Mouse (Mus musculus): ENCODE measurements around the gene Anxa4. TPM values are rescaled to one million over a fixed set of nuclear protein-coding genes. Genes with fewer than 3 reads are reported as not detected.

Anxa4 gene
- polyA plus RNA-seq, 1 experiment from 2014 or later: 43.0 TPM

DNA sequence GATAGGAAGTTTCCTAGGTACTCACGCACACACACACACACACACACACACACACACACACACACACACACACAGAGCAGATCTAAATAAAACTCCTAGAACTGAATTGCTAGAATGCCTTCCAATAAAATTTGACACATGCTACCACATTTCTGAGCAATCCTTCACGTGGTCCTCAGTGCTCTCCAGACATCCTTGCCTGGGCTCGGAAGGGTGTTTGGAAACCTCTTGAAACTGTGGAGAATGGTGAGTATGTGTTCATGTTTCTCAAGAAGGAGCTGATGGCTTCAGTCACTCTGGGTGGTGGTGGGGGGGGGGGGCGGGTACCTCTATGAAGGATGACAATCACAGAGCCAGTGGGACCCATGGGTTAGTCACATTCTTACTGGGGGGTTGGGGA, 5.1 kb downstream of the Anxa4 start:
- DNase-seq (ENCODE audit: low spot score): no peak
- Histone ChIP-seq H3K4me1 (replicated peaks; ENCODE audit: control insufficient read depth, insufficient read depth, low read length) (peaks cover 4% of the 10 kb centered on the region; the same call in 1 of the 2 replicates), H3K36me3 (ENCODE audit: control insufficient read depth, insufficient read depth, low read length) (no peaks in the 10 kb centered on the region), H3K27ac (ENCODE audit: low read depth, low read length) (no peak overlapping the region), H3K4me3 (ENCODE audit: low read depth, low read length) (no peak overlapping the region), H3K4me2 (no peak overlapping the region), H3K27me3 (replicated peaks; ENCODE audit: control insufficient read depth, insufficient read depth, low read length) (peaks cover 8% of the 10 kb centered on the region), H3K9ac (ENCODE audit: low read depth, low read length) (no peak overlapping the region), H3K9me3 (ENCODE audit: control insufficient read depth, low read length) (no peaks in the 10 kb centered on the region)
- no peak for ATAC-seq (replicated peaks; ENCODE audit: low FRiP score)
- 75% methylated on average over 4 of the region's 4 CpGs for WGBS

DNA sequence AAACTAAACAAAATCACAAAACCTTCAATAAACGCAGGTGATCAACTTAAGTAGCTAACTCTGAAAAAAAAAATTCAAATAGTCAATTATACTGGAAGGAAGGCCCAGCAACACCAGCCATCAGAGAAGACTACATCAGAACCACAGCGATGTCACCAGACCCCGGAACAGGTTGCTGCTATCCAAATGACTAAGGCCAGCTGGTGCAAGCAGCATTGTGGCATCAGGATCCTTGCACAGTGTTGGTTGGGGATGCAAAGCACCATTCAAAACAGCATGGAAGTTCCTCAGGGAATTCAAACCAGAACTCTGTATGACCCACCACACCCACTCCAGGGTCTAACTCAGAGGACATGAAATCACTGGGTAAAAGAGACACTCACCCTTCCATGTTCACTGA, 6.8 kb downstream of the Anxa4 start:
- Histone ChIP-seq H3K9me3 (ENCODE audit: control insufficient read depth, low read length) (no peaks in the 10 kb centered on the region), H3K4me3 (ENCODE audit: low read depth, low read length) (no peak overlapping the region), H3K4me2 (no peak overlapping the region), H3K27ac (ENCODE audit: low read depth, low read length) (no peak overlapping the region), H3K27me3 (replicated peaks; ENCODE audit: control insufficient read depth, insufficient read depth, low read length) (0 out of 2 replicates have a peak, but pooled peaks cover 3% of the 10 kb centered on the region), H3K9ac (ENCODE audit: low read depth, low read length) (no peak overlapping the region), H3K4me1 (replicated peaks; ENCODE audit: control insufficient read depth, insufficient read depth, low read length) (no peaks in the 10 kb centered on the region), H3K36me3 (ENCODE audit: control insufficient read depth, insufficient read depth, low read length) (no peaks in the 10 kb centered on the region)
- 91% methylated on average over 3 of the region's 3 CpGs for WGBS
- DNase-seq (ENCODE audit: low spot score) (no peak), ATAC-seq (replicated peaks; ENCODE audit: low FRiP score) (no peak)

GRCm38 (mm10) chr6:86784739-86785138, 8.6 kb downstream of the Anxa4 start:
- ATAC-seq (replicated peaks; ENCODE audit: low FRiP score) (no peak), DNase-seq (ENCODE audit: low spot score) (no peak)
- WGBS: 78% methylated on average over 3 of the region's 3 CpGs
- Histone ChIP-seq H3K9me3 (ENCODE audit: control insufficient read depth, low read length) (no peaks in the 10 kb centered on the region), H3K4me2 (no peak overlapping the region), H3K9ac (ENCODE audit: low read depth, low read length) (no peak overlapping the region), H3K4me1 (replicated peaks; ENCODE audit: control insufficient read depth, insufficient read depth, low read length) (no peaks in the 10 kb centered on the region), H3K27me3 (replicated peaks; ENCODE audit: control insufficient read depth, insufficient read depth, low read length) (no peaks in the 10 kb centered on the region), H3K27ac (ENCODE audit: low read depth, low read length) (no peak overlapping the region), H3K4me3 (ENCODE audit: low read depth, low read length) (no peak overlapping the region), H3K36me3 (ENCODE audit: control insufficient read depth, insufficient read depth, low read length) (no peaks in the 10 kb centered on the region)

- no peak overlapping the region for H3K27ac ChIP-seq (ENCODE audit: low read depth, low read length)
- no peaks in the 10 kb centered on the region for H3K4me1 ChIP-seq (replicated peaks; ENCODE audit: control insufficient read depth, insufficient read depth, low read length)
- H3K9ac ChIP-seq (ENCODE audit: low read depth, low read length): no peak overlapping the region
- DNase-seq (ENCODE audit: low spot score): no peak
- no peak for ATAC-seq (replicated peaks; ENCODE audit: low FRiP score)
- H3K36me3 ChIP-seq (ENCODE audit: control insufficient read depth, insufficient read depth, low read length): no peaks in the 10 kb centered on the region
- no peak overlapping the region for H3K4me3 ChIP-seq (ENCODE audit: low read depth, low read length)
- H3K4me2 ChIP-seq: no peak overlapping the region
- 80% methylated on average over 2 of the region's 3 CpGs for WGBS
- no peaks in the 10 kb centered on the region for H3K9me3 ChIP-seq (ENCODE audit: control insufficient read depth, low read length)
- no peaks in the 10 kb centered on the region for H3K27me3 ChIP-seq (replicated peaks; ENCODE audit: control insufficient read depth, insufficient read depth, low read length)
Observed at GRCm38 (mm10) chr6:86782342-86782741, 11.0 kb downstream of the Anxa4 start.

DNA sequence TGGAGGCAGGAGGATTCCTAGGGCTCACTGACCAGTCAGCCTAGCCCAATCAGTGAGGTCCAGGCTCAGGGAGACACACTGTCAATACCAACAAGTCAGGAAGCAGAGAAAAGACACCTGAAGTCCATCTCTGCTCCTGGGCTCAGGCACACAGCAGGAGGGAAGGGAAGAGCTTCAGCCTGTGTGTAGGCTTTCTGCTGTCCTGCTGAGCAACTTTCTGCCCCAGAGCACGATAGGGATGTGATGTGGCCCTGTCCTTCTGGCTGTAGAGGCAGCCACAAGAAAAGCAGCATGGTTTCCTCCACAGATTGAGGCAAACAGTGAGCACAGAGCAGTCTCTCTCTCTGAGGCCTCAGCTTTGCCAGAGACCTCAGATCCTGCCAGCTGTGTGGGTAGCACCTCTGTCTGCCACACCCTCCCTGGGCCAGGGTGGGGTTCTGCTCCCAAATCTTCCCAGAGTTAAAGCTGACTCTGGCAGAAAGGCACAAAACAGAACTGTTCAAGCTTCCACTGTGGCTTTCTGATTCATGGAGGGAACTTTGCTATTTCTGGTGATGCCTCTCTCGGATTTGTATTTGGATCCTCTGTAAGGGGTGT, 11.9 kb downstream of the Anxa4 start:
- no peaks in the 10 kb centered on the region for H3K9me3 ChIP-seq (ENCODE audit: control insufficient read depth, low read length)
- H3K27me3 ChIP-seq (replicated peaks; ENCODE audit: control insufficient read depth, insufficient read depth, low read length): no peaks in the 10 kb centered on the region
- no peaks in the 10 kb centered on the region for H3K36me3 ChIP-seq (ENCODE audit: control insufficient read depth, insufficient read depth, low read length)
- no peak overlapping the region for H3K4me3 ChIP-seq (ENCODE audit: low read depth, low read length)
- DNase-seq (ENCODE audit: low spot score) (no peak), ATAC-seq (replicated peaks; ENCODE audit: low FRiP score) (no peak)
- H3K9ac ChIP-seq (ENCODE audit: low read depth, low read length): no peak overlapping the region
- no peak overlapping the region for H3K4me2 ChIP-seq
- H3K4me1 ChIP-seq (replicated peaks; ENCODE audit: control insufficient read depth, insufficient read depth, low read length): no peaks in the 10 kb centered on the region
- WGBS: 49% methylated on average over 2 of the region's 2 CpGs
- no peak overlapping the region for H3K27ac ChIP-seq (ENCODE audit: low read depth, low read length)

DNA sequence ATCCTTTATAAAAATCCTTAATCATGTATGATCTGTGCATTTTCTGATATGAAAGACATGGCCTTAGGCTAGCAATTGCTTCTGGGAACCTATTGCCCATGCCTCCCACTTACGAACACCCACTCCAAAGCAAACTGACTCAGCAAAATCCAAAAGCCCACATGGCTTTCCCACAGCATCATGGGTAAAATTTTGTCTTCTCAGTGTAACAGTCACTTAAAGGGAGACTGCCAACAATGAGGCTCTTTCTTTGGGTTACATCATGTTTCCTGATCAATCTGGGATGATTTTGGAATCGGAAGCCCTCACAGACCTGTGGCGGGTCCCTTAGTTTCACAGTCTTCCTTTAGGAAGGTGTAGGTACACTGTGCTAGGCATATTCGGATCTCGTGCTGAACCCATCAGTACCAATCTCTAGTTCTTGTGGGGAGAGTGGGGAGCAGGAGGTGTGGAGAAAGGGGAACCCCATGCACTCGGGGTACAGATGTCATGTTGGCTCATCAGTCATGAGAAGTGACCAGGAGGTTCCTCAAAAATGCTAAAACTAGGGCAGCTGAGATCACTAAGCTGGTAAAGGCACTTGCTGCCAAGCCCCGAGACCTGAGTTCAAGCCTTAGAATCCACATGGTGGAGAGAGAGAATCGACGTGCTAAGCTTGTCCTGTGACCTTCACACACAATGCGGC, 14.3 kb downstream of the Anxa4 start:
- WGBS: 87% methylated on average over 10 of the region's 10 CpGs

DNA sequence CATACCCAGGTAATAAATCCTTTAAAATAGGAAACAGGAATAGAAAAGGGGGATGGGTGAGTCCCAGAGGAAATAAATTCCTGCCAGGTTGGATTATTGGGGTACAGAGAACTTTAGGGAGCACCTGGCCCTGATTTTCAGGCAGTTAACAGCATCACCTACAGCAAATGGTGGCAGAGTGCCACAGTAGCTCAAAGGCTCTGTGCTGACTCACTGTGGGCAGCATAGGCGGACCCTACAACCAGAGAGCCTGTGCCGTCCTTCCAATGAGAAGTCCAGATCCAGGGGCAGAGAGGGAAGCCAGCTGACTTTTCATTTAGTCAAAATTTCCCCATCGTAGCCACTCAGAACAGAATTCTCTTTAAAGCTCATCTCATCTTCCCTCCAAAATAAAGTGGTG, 16.2 kb downstream of the Anxa4 start:
- Histone ChIP-seq H3K36me3 (ENCODE audit: control insufficient read depth, insufficient read depth, low read length) (no peaks in the 10 kb centered on the region), H3K27me3 (replicated peaks; ENCODE audit: control insufficient read depth, insufficient read depth, low read length) (no peaks in the 10 kb centered on the region), H3K4me1 (replicated peaks; ENCODE audit: control insufficient read depth, insufficient read depth, low read length) (no peaks in the 10 kb centered on the region), H3K4me2 (no peak overlapping the region), H3K27ac (ENCODE audit: low read depth, low read length) (no peak overlapping the region), H3K9ac (ENCODE audit: low read depth, low read length) (no peak overlapping the region), H3K4me3 (ENCODE audit: low read depth, low read length) (no peak overlapping the region), H3K9me3 (ENCODE audit: control insufficient read depth, low read length) (no peaks in the 10 kb centered on the region)
- no peak for ATAC-seq (replicated peaks; ENCODE audit: low FRiP score)
- DNase-seq (ENCODE audit: low spot score): no peak
- WGBS: 64% methylated on average over 3 of the region's 3 CpGs

More for the DNA sequence above, 14.3 kb downstream of the Anxa4 start:
- ATAC-seq (replicated peaks; ENCODE audit: low FRiP score): no peak
- H3K36me3 ChIP-seq (ENCODE audit: control insufficient read depth, insufficient read depth, low read length): no peaks in the 10 kb centered on the region
- H3K9ac ChIP-seq (ENCODE audit: low read depth, low read length): no peak overlapping the region
- no peak for DNase-seq (ENCODE audit: low spot score)
- no peak overlapping the region for H3K27ac ChIP-seq (ENCODE audit: low read depth, low read length)
- H3K27me3 ChIP-seq (replicated peaks; ENCODE audit: control insufficient read depth, insufficient read depth, low read length): no peaks in the 10 kb centered on the region
- no peak overlapping the region for H3K4me3 ChIP-seq (ENCODE audit: low read depth, low read length)
- no peaks in the 10 kb centered on the region for H3K9me3 ChIP-seq (ENCODE audit: control insufficient read depth, low read length)
- H3K4me2 ChIP-seq: no peak overlapping the region
- no peaks in the 10 kb centered on the region for H3K4me1 ChIP-seq (replicated peaks; ENCODE audit: control insufficient read depth, insufficient read depth, low read length)

DNA sequence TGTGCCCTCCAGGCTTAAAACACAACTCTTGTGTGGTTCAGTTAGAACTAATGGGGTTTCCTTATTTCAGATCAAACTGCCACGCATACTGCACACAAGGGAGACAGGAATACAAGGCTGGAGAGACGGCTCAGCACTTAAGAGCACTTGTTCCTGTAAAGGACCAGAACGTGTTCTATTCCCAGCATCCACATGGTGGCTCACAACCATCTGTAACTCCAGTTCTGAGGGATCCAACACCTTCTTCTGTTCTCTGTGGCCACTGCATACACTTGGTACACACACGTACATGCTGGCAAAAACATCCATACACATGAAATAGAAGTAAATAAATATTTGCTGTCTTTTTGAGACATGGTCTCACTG, 16.7 kb downstream of the Anxa4 start:
- WGBS: 71% methylated on average over 4 of the region's 4 CpGs
- Histone ChIP-seq H3K4me1 (replicated peaks; ENCODE audit: control insufficient read depth, insufficient read depth, low read length) (no peaks in the 10 kb centered on the region), H3K27ac (ENCODE audit: low read depth, low read length) (no peak overlapping the region), H3K36me3 (ENCODE audit: control insufficient read depth, insufficient read depth, low read length) (no peaks in the 10 kb centered on the region), H3K4me3 (ENCODE audit: low read depth, low read length) (no peak overlapping the region), H3K9ac (ENCODE audit: low read depth, low read length) (no peak overlapping the region), H3K27me3 (replicated peaks; ENCODE audit: control insufficient read depth, insufficient read depth, low read length) (no peaks in the 10 kb centered on the region), H3K4me2 (no peak overlapping the region), H3K9me3 (ENCODE audit: control insufficient read depth, low read length) (no peaks in the 10 kb centered on the region)
- DNase-seq (ENCODE audit: low spot score): no peak
- no peak for ATAC-seq (replicated peaks; ENCODE audit: low FRiP score)

- no peaks in the 10 kb centered on the region for H3K27me3 ChIP-seq (replicated peaks; ENCODE audit: control insufficient read depth, insufficient read depth, low read length)
- no peak overlapping the region for H3K27ac ChIP-seq (ENCODE audit: low read depth, low read length)
- DNase-seq (ENCODE audit: low spot score) (no peak), ATAC-seq (replicated peaks; ENCODE audit: low FRiP score) (no peak)
- no peaks in the 10 kb centered on the region for H3K9me3 ChIP-seq (ENCODE audit: control insufficient read depth, low read length)
- no peak overlapping the region for H3K9ac ChIP-seq (ENCODE audit: low read depth, low read length)
- 79% methylated on average over 8 of the region's 8 CpGs for WGBS
- H3K4me3 ChIP-seq (ENCODE audit: low read depth, low read length): no peak overlapping the region
- no peaks in the 10 kb centered on the region for H3K36me3 ChIP-seq (ENCODE audit: control insufficient read depth, insufficient read depth, low read length)
- no peak overlapping the region for H3K4me2 ChIP-seq
- H3K4me1 ChIP-seq (replicated peaks; ENCODE audit: control insufficient read depth, insufficient read depth, low read length): no peaks in the 10 kb centered on the region
Observed at GRCm38 (mm10) chr6:86776001-86776705, 17.2 kb downstream of the Anxa4 start.
